Mouse (Mus musculus) hindbrain, embryonic 10.5 days (tissue): ENCODE results near the gene Oaz2. TPM values are rescaled to one million over a fixed set of nuclear protein-coding genes. Genes with fewer than 3 reads are reported as not detected.

Source experiments
- DNase-seq: peaks from one replicate; pipeline ENCODE4 v3.0.0-alpha.2; 2017; ENCODE audit warnings: low spot score
- H3K27ac ChIP-seq: fragments of 300-500 bp; sonication (generic); 2 replicates; pipeline ENCODE4 v1.5.1; 2016; ENCODE audit warnings: mild to moderate bottlenecking, moderate library complexity
- H3K27me3 ChIP-seq: fragments of 300-500 bp; sonication (generic); 2 replicates; pipeline ENCODE4 v1.6.1; 2016; ENCODE audit warnings: mild to moderate bottlenecking; ENCODE audit not compliant: poor library complexity, insufficient read depth, severe bottlenecking
- H3K36me3 ChIP-seq: fragments of 300-500 bp; sonication (generic); 2 replicates; pipeline ENCODE4 v1.6.1; 2016; ENCODE audit warnings: mild to moderate bottlenecking, moderate library complexity
- H3K4me1 ChIP-seq: fragments of 300-500 bp; sonication (generic); replicated peaks from 2 replicates; pipeline ENCODE4 v1.6.1; 2016; ENCODE audit warnings: mild to moderate bottlenecking
- H3K4me3 ChIP-seq: fragments of 300-500 bp; sonication (generic); 2 replicates; pipeline ENCODE4 v1.5.1; 2016; ENCODE audit warnings: mild to moderate bottlenecking, moderate library complexity
- H3K9me3 ChIP-seq: fragments of 300-500 bp; sonication (generic); 2 replicates; pipeline ENCODE4 v1.6.1; 2016; ENCODE audit warnings: mild to moderate bottlenecking, moderate library complexity
- WGBS: fragments of 180-500 bp; shearing (Covaris S2); methylation state at CpG from one replicate; pipeline ENCODE4 v1.1.7; 2016; 5-methylcytosine and 5-hydroxymethylcytosine counted together
- polyA plus RNA-seq: library from polyadenylated mRNA; unstranded; fragments of >200 nt; fragmentation: Nextera tagmentation; extraction: Ambion mirVana; gene quantifications from 2 replicates; pipeline ENCODE4 v1.2.1, GENCODE M21; 2016

The Oaz2 gene
- polyA plus RNA-seq, 1 experiment from 2014 or later, result 269 TPM

- Histone ChIP-seq H3K4me3 (no peak overlapping the region), H3K4me1 (peaks cover 12% of the 10 kb centered on the region), H3K27me3 (no peaks in the 10 kb centered on the region), H3K9me3 (no peaks in the 10 kb centered on the region), H3K27ac (no peak overlapping the region), H3K36me3 (no peaks in the 10 kb centered on the region)
- DNase-seq, result no peak
- WGBS, result 75% methylated on average over 3 of the region's 3 CpGs
Observed at GRCm38 (mm10) chr9:65657218-65657617, 10.6 kb upstream of the Oaz2 start.

DNA sequence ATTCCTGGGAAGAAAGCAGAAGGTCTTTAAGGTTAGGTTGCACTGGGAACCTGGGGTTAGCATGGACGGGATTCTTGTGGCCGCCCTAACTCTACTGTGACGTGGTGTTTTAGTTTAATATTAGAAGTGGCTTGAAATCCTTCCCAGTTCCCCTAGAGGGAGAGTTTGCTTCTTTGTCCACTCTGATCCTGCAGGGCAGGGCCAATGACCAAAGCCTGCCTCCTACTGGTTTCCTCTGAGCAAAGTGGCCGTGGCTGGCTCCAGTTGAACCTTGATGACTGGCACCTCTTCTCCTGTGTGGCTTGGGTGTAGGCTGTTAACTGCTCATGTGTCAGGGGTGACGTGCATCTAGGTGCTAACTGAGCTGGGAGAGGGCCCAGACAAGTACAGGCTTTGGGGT, 6.8 kb upstream of the Oaz2 start:
- Histone ChIP-seq H3K4me1 (peaks cover 10% of the 10 kb centered on the region), H3K9me3 (no peaks in the 10 kb centered on the region), H3K27me3 (no peaks in the 10 kb centered on the region), H3K36me3 (no peaks in the 10 kb centered on the region), H3K4me3 (no peak overlapping the region), H3K27ac (no peak overlapping the region)
- WGBS, result 59% methylated on average over 5 of the region's 5 CpGs
- DNase-seq, result no peak

DNA sequence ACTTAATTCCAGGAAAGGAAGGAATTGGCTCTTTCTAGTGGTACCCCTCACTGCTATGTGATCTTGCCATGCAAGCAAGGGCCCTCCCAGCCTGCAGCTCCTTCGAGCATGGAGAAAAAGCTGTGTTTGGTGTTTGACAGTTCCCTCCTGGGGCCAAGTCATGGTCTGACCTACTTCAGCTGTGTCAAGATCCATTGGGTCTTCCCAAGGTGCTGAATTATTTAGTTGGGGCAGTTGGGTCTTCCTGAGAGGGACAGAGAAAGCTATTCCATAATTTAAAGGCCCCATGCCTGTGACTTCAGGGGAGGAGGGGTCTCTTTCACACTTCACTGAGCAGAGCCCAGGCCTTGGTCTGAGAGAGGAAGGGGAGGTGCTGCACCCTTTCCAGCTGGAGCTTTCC, 6.3 kb upstream of the Oaz2 start:
- Histone ChIP-seq H3K27me3 (no peaks in the 10 kb centered on the region), H3K4me1 (peaks cover 10% of the 10 kb centered on the region), H3K9me3 (no peaks in the 10 kb centered on the region), H3K4me3 (no peak overlapping the region), H3K27ac (no peak overlapping the region), H3K36me3 (no peaks in the 10 kb centered on the region)
- WGBS, result 77% methylated on average over 1 of the region's 1 CpGs
- DNase-seq, result no peak

GRCm38 (mm10) chr9:65664163-65664562, 3.6 kb upstream of the Oaz2 start:
- no peaks in the 10 kb centered on the region for H3K9me3 ChIP-seq
- peak; percentile 59 for DNase-seq
- WGBS, result 3% methylated on average over 3 of the region's 3 CpGs
- H3K4me3 ChIP-seq, result no peak overlapping the region
- H3K4me1 ChIP-seq, result peaks cover 10% of the 10 kb centered on the region
- H3K27ac ChIP-seq, result no peak overlapping the region
- no peaks in the 10 kb centered on the region for H3K36me3 ChIP-seq
- H3K27me3 ChIP-seq, result no peaks in the 10 kb centered on the region

- no peaks in the 10 kb centered on the region for H3K36me3 ChIP-seq
- H3K9me3 ChIP-seq, result no peaks in the 10 kb centered on the region
- no peak overlapping the region for H3K4me3 ChIP-seq
- peak; percentile 62 for DNase-seq
- H3K27me3 ChIP-seq, result no peaks in the 10 kb centered on the region
- H3K4me1 ChIP-seq, result peaks cover 11% of the 10 kb centered on the region
- no peak overlapping the region for H3K27ac ChIP-seq
- WGBS, result 32% methylated on average over 5 of the region's 5 CpGs
Observed at GRCm38 (mm10) chr9:65666042-65666441, 1.8 kb upstream of the Oaz2 start.

- H3K27me3 ChIP-seq, result no peaks in the 10 kb centered on the region
- no peaks in the 10 kb centered on the region for H3K9me3 ChIP-seq
- peak; percentile 12 for DNase-seq
- H3K36me3 ChIP-seq, result no peaks in the 10 kb centered on the region
- 50% methylated on average over 9 of the region's 9 CpGs for WGBS
- H3K4me3 ChIP-seq, result no peak overlapping the region
- H3K27ac ChIP-seq, result peak overlapping the region; percentile 13; the same call in 1 of the 2 replicates
- peaks cover 20% of the 10 kb centered on the region for H3K4me1 ChIP-seq
Observed at GRCm38 (mm10) chr9:65671431-65671931, 3.7 kb downstream of the Oaz2 start.

DNA sequence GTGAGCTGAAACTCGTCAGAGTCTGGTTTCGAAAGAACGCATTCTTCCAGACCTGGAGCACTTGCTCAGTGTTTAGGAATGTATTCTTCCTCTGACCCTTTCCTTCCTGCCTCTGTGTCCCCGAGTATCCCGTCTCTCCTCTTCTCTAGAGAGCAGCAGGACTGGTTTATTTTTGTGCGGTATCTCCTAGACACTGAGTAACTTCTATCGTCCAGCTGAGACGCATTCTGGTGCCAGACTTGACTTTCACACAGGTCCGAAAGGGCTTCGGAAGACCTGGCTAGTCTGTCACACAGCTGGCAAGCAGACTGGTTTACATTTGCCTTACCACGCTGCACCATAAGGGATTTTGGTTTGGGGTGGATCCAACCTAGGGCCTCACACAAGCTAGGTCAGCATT, 5.2 kb downstream of the Oaz2 start:
- H3K36me3 ChIP-seq, result no peaks in the 10 kb centered on the region
- 80% methylated on average over 11 of the region's 11 CpGs for WGBS
- H3K27me3 ChIP-seq, result no peaks in the 10 kb centered on the region
- H3K4me3 ChIP-seq, result no peak overlapping the region
- H3K27ac ChIP-seq, result no peak overlapping the region
- no peak for DNase-seq
- H3K4me1 ChIP-seq, result peaks cover 31% of the 10 kb centered on the region
- no peaks in the 10 kb centered on the region for H3K9me3 ChIP-seq

- Histone ChIP-seq H3K4me3 (peak overlapping the region; percentile 82), H3K4me1 (peaks cover 58% of the 10 kb centered on the region), H3K36me3 (no peaks in the 10 kb centered on the region), H3K27ac (peak overlapping the region; percentile 93), H3K27me3 (no peaks in the 10 kb centered on the region), H3K9me3 (no peaks in the 10 kb centered on the region)
- no peak for DNase-seq
- WGBS, result 57% methylated on average over 8 of the region's 8 CpGs
Observed at GRCm38 (mm10) chr9:65675461-65676357, 7.9 kb downstream of the Oaz2 start.

DNA sequence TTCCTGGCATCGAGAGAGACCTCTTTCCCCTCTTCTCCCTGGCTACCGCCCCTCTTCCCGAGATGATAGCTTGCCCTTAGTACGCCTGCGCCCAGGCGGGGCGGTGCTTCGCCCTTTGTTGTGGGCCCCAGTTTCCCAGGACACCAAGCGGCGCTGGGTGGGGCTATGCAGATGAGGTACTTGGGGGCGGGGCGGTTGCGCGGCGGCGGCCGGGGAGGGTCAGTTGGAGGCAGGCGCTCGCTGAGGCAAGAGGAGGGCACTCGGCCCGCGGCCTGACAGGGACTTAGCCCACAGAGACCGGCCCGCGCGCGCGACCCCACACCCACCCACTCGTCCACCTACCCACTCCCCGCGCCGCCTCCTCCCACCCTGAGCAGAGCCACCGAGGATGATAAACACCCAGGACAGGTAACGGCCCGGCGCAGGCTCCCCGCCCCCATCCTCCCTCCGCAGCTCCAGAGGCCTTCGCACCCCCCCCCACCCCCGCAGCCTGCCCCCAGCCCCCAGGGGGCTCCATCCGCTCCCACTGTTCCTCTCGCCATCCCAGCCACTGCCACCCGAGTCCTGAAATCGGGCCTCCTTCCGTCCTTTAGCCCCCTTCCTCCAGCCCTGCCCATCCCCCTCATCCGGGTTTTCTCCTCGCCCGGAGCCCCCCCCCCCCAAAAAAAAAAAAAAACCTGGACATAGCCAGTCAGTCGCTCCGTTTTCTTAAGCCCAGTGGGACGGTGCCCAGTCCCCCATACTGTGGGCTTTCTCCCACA, 8.7 kb downstream of the Oaz2 start:
- peak overlapping the region; percentile 93 for H3K27ac ChIP-seq
- H3K4me3 ChIP-seq, result peak overlapping the region; percentile 82
- H3K36me3 ChIP-seq, result no peaks in the 10 kb centered on the region
- H3K4me1 ChIP-seq, result peaks cover 52% of the 10 kb centered on the region
- under 1% methylated on average over 49 of the region's 51 CpGs for WGBS
- H3K27me3 ChIP-seq, result no peaks in the 10 kb centered on the region
- no peaks in the 10 kb centered on the region for H3K9me3 ChIP-seq
- DNase-seq, result peak; percentile 98

DNA sequence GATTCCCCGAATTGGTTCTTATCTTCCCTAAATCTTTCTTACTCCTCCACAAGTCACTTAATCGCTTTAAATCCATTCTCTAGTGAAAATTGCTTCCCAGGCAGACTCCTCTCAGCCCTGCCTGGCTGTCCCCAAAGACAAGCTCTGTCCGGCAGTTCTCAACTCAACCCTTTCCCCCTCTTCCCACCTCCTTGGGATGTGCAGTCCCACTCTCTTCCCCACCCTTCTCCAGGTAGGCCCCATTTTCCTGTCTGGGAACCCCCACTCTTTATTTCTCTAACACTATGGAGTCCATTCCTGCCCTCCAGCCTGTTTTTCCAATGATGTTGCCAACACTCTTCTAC, 9.3 kb downstream of the Oaz2 start:
- Histone ChIP-seq H3K27ac (peak overlapping the region; percentile 93), H3K4me1 (peaks cover 48% of the 10 kb centered on the region), H3K36me3 (no peaks in the 10 kb centered on the region), H3K4me3 (peak overlapping the region; percentile 82), H3K9me3 (no peaks in the 10 kb centered on the region), H3K27me3 (no peaks in the 10 kb centered on the region)
- 4% methylated on average over 3 of the region's 3 CpGs for WGBS
- no peak for DNase-seq

DNA sequence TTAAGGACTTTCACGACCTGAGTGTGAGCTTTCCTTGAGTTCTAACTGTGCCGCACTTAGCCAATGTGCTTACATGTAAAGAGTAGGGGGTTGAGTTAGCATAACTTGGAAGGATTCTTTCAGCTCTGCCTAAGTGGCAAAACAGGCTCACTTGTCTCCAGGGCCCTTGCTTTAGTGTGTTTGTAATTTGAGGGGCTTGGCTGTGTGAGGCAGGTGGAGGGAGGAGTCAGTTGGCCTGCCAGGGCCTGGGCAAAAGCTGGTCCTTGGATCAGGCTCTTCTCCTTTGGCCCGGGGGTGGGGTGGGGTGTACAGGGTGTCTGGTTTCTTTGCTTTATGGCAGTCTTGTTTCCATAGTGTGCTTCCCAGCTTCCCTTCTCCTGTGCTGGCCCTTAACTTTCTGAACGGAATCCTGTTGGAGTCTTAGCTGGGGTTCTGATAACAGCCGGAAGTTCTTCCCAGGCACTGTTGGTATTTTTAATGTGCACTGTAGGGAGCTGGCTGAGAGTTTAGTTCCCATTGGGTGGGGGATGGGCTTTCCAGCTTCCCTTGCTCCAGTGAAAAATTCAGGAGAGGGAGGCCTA, 11.5 kb downstream of the Oaz2 start:
- 27% methylated on average over 5 of the region's 5 CpGs for WGBS
- peak; percentile 36 for DNase-seq
- H3K4me1 ChIP-seq, result peaks cover 48% of the 10 kb centered on the region
- H3K27me3 ChIP-seq, result no peaks in the 10 kb centered on the region
- peak overlapping the region; percentile 50 for H3K27ac ChIP-seq
- no peaks in the 10 kb centered on the region for H3K36me3 ChIP-seq
- no peaks in the 10 kb centered on the region for H3K9me3 ChIP-seq
- peak overlapping the region; percentile 42 for H3K4me3 ChIP-seq

- no peak overlapping the region for H3K27ac ChIP-seq
- H3K9me3 ChIP-seq, result no peaks in the 10 kb centered on the region
- H3K4me3 ChIP-seq, result no peak overlapping the region
- WGBS, result 88% methylated on average over 4 of the region's 4 CpGs
- no peak for DNase-seq
- peaks cover 7% of the 10 kb centered on the region for H3K36me3 ChIP-seq
- peaks cover 41% of the 10 kb centered on the region for H3K4me1 ChIP-seq
- H3K27me3 ChIP-seq, result no peaks in the 10 kb centered on the region
Observed at GRCm38 (mm10) chr9:65680938-65681633, 13.3 kb downstream of the Oaz2 start.
